Mouse (Mus musculus) heart, postnatal 4 days (tissue): Measurements from ENCODE around the gene Eif3f. TPM values are rescaled to one million over a fixed set of nuclear protein-coding genes. Genes with fewer than 3 reads are reported as not detected.

Source experiments
- DNase-seq: peaks from one replicate; pipeline ENCODE4 v3.0.0; 2021
- total RNA-seq, 2 experiments: library from RNA; stranded (reverse); gene quantifications; 2 replicates each; pipeline ENCODE4 v1.2.3; 2021

Gene Eif3f
- total RNA-seq, 2 experiments from 2014 or later = 126 to 127 TPM

DNA sequence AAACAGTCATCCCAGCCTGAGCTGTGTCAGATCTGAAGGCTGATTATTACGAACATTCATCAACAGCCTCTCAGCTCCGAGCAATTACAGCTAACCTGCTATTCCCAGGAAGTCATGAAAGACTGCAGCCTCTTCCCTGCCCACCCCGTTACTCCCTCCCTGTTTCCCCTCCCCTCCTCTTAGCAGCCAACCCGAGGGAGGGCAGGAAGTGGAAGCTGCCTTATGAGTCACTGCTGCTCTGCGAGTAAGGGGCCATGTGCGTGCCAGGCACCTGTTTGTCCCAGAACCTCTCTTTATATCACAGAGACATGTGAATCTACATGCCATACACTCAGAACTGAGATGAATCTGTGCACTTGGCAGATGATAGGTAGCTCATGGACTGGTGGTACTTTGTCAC lies 34.0 kb downstream of the Eif3f start:
- no peak for DNase-seq

DNA sequence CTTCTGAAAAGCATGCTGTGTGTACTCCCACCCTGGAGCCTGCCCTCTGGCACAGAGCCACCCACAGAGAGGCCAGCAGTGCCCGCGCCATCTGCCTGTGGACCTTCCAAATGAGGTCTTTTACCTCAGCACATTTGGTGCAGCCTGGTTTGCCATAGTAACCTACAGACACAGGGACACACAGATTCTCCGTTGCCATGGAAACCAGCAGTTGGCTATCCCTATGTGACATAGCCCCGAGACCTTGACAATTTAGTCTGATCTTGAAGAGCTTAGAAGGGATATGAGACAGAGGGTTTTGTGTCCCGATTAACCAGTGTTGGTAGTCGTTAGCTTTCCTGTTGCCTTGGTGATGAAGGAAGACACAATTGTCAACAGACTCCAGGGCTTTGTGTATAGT lies 38.1 kb downstream of the Eif3f start:
- DNase-seq = no peak

DNA sequence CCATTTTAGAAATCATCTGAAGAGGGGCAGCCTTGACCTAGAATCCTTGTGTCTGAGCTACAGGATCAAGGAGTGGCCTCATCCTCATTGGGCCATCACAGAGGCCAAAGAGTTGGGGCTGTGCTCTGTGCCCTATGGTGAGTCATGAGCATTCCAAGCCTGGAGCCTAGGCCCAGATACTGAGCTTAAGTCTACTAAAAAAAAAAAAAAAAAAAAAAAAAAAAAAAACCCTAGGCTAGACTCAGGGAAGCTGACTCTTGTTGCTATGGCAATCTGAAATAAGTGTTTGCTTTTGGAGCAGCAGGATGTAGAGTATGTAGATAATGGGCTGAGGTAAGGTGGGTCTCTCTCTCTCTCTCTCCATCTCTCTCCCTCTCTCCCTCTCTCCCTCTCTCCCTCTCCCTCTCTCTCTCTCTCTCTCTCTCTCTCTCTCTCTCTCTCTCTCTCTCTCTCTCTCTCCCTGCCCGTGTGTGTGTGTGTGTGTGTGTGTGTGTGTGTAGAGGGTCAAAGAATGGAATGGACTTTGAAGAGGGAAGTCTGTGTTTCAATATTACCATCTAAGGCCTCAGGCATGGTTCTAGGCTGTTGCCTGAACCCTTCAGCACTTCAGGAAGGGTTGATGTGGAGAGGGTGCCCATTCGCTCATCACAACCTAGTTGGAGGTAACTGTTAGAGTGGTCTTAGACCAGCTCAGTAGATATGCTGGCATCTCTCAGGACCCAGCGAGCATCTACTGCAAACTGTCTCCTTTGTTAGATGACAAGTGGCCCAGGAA lies 51.9 kb downstream of the Eif3f start:
- DNase-seq = no peak

DNA sequence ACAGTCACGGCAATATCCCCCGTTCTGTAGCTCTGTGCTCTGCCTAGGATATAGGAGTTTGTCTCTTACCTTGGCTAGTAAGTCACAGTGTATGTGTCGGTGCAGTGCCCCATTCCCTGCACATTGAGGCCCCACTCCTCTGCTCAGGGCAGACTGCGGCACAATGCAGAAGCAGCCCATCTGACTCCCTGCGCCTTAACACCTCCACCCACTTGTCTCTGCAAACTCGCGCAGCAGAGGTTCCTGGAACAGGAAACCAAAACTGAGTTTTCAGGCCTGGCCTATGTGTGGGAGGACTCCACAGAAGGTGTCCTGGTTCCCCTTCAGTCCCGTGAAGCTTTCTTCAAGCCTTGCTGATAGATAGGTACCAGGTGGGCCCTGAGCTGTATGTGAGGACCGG lies 57.0 kb downstream of the Eif3f start:
- DNase-seq = no peak

Other genes with a start within 250 kb of the Eif3f start
- gene Olfr512, start 221.1 kb upstream of the Eif3f start, total RNA-seq = not detected
- gene Olfr513, start 183.4 kb upstream of the Eif3f start, total RNA-seq = not detected
- not detected for gene Olfr514, start 108.4 kb upstream of the Eif3f start, total RNA-seq
- not detected for gene Olfr516, start 83.9 kb upstream of the Eif3f start, total RNA-seq
- gene Olfr517, start 62.0 kb upstream of the Eif3f start, total RNA-seq = not detected
- not detected for gene Olfr518, start 49.4 kb upstream of the Eif3f start, total RNA-seq
- not detected for gene Olfr519, start 40.0 kb upstream of the Eif3f start, total RNA-seq
- gene Nlrp10, start 4.2 kb upstream of the Eif3f start, total RNA-seq = 10 to 100 TPM; 16.4 to 17.6 TPM
- gene Tub, start 15.9 kb downstream of the Eif3f start, total RNA-seq = under 1 TPM; 0.81 to 0.83 TPM
- gene Ric3, start 148.9 kb downstream of the Eif3f start, total RNA-seq = under 1 TPM; 0.74 to 0.77 TPM
- 1 to 10 TPM; 1.4 TPM for gene Lmo1, start 240.8 kb downstream of the Eif3f start, total RNA-seq